Comparison of ENCODE assay signal across 8 mouse cellular contexts in the genomic region with DNA sequence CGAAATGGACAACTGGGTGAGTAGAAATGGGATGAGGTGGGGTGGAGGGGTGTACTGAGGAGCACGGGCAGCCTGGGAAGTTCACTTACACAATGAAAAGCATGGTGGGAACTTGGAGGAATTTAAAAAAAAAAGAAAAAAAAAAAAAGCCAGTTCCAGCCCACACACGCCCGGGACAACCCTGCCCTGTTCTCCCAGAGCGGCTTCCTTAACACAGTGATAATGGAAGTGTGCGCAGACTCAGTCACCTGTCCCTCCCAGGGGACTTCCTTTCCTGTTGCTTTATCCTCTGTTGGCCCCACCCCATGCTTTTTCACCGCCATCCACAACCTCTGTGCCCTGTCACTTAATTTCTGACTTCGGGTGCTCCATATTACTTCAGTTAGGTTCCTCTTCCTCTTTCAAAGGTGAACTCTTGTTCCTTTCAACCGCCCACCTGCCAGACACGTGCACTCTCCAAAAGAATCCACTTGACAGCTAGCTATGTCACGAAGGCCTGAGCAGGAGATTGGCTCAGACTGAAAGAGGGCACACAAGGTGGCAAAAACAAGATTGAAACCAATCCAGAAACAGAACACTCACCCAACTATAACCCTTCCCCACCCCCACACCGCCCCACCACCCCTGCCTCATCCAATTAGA. TPM values are rescaled to one million over a fixed set of nuclear protein-coding genes. Genes with fewer than 3 reads are reported as not detected.
DNase-seq lines count a peak whose midpoint lies in the region; ATAC-seq and TF ChIP-seq lines count a peak whose summit lies in the region.

No protein-coding gene starts in this region.

- no peaks in the 10 kb centered on the region for H3K4me1 ChIP-seq in liver, embryonic 11.5 days (replicated peaks; ENCODE audit: control insufficient read depth, insufficient read depth, low read length)
- no peaks in the 10 kb centered on the region for H3K4me1 ChIP-seq in liver, embryonic 12.5 days
- H3K4me1 ChIP-seq in embryonic facial prominence, embryonic 14.5 days (ENCODE audit: control insufficient read depth, insufficient read depth, low read length) = peaks cover 16% of the 10 kb centered on the region; the same call in 1 of the 2 replicates
- peaks cover 31% of the 10 kb centered on the region for H3K4me1 ChIP-seq in limb, embryonic 13.5 days
- H3K4me1 ChIP-seq in stomach, postnatal 0 days (replicated peaks; ENCODE audit: control insufficient read depth, insufficient read depth) = no peaks in the 10 kb centered on the region; the same call in 1 of the 2 replicates

- no peak overlapping the region for H3K27ac ChIP-seq in liver, embryonic 11.5 days (ENCODE audit: low read depth, low read length)
- no peak overlapping the region for H3K27ac ChIP-seq in liver, embryonic 12.5 days
- no peak overlapping the region for H3K27ac ChIP-seq in embryonic facial prominence, embryonic 14.5 days (replicated peaks; ENCODE audit: low read depth, low read length)
- no peak overlapping the region for H3K27ac ChIP-seq in limb, embryonic 13.5 days
- H3K27ac ChIP-seq in stomach, postnatal 0 days (replicated peaks) = no peak overlapping the region

- H3K27me3 ChIP-seq in liver, embryonic 11.5 days (replicated peaks; ENCODE audit: control insufficient read depth, insufficient read depth, low read length) = peaks cover 71% of the 10 kb centered on the region
- H3K27me3 ChIP-seq in liver, embryonic 12.5 days (replicated peaks) = peaks cover 93% of the 10 kb centered on the region
- peaks cover 78% of the 10 kb centered on the region for H3K27me3 ChIP-seq in embryonic facial prominence, embryonic 14.5 days (replicated peaks; ENCODE audit: control insufficient read depth, insufficient read depth, low read length)
- peaks cover 95% of the 10 kb centered on the region for H3K27me3 ChIP-seq in limb, embryonic 13.5 days
- peaks cover 11% of the 10 kb centered on the region; the same call in 1 of the 2 replicates for H3K27me3 ChIP-seq in stomach, postnatal 0 days (ENCODE audit: control insufficient read depth, insufficient read depth, low read length)

- H3K4me2 ChIP-seq in liver, embryonic 11.5 days = peak overlapping the region; percentile 71
- no peak overlapping the region for H3K4me2 ChIP-seq in liver, embryonic 12.5 days
- H3K4me2 ChIP-seq in embryonic facial prominence, embryonic 14.5 days (ENCODE audit: low read depth, low read length) = peak overlapping the region; percentile 86
- peak overlapping the region; percentile 87 for H3K4me2 ChIP-seq in limb, embryonic 13.5 days (replicated peaks)
- H3K4me2 ChIP-seq in stomach, postnatal 0 days (replicated peaks; ENCODE audit: low read depth) = peak overlapping the region; percentile 71; the same call in 1 of the 2 replicates

- H3K9ac ChIP-seq in liver, embryonic 11.5 days (ENCODE audit: low read depth, low read length) = no peak overlapping the region
- H3K9ac ChIP-seq in liver, embryonic 12.5 days = no peak overlapping the region
- H3K9ac ChIP-seq in embryonic facial prominence, embryonic 14.5 days (ENCODE audit: low read depth, low read length) = no peak overlapping the region
- H3K9ac ChIP-seq in limb, embryonic 13.5 days = no peak overlapping the region
- no peak overlapping the region for H3K9ac ChIP-seq in stomach, postnatal 0 days (ENCODE audit: low read length)

- 6% methylated on average over 12 of the region's 12 CpGs for WGBS in liver, embryonic 11.5 days
- 4% methylated on average over 12 of the region's 12 CpGs for WGBS in liver, embryonic 12.5 days (ENCODE audit: insufficient replicate concordance)
- WGBS in embryonic facial prominence, embryonic 14.5 days = 6% methylated on average over 12 of the region's 12 CpGs
- 4% methylated on average over 12 of the region's 12 CpGs for WGBS in limb, embryonic 13.5 days
- WGBS in stomach, postnatal 0 days = 12% methylated on average over 12 of the region's 12 CpGs

- no peaks in the 10 kb centered on the region for H3K36me3 ChIP-seq in liver, embryonic 11.5 days (ENCODE audit: control insufficient read depth, insufficient read depth, low read length)
- H3K36me3 ChIP-seq in liver, embryonic 12.5 days = no peaks in the 10 kb centered on the region
- no peaks in the 10 kb centered on the region for H3K36me3 ChIP-seq in embryonic facial prominence, embryonic 14.5 days (ENCODE audit: control insufficient read depth, insufficient read depth, low read length)
- H3K36me3 ChIP-seq in limb, embryonic 13.5 days = no peaks in the 10 kb centered on the region
- H3K36me3 ChIP-seq in stomach, postnatal 0 days (ENCODE audit: control insufficient read depth, insufficient read depth, low read length) = no peaks in the 10 kb centered on the region

- peak overlapping the region; percentile 8; the same call in 1 of the 2 replicates for H3K4me3 ChIP-seq in liver, embryonic 11.5 days (ENCODE audit: low read depth, low read length)
- no peak overlapping the region for H3K4me3 ChIP-seq in liver, embryonic 12.5 days
- H3K4me3 ChIP-seq in embryonic facial prominence, embryonic 14.5 days (ENCODE audit: low read depth, low read length) = peak overlapping the region; percentile 46
- peak overlapping the region; percentile 49 for H3K4me3 ChIP-seq in limb, embryonic 13.5 days
- peak overlapping the region; percentile 1; the same call in 1 of the 2 replicates for H3K4me3 ChIP-seq in stomach, postnatal 0 days (ENCODE audit: low read depth, low read length)

- ATAC-seq in liver, embryonic 11.5 days (replicated peaks; ENCODE audit: low FRiP score) = no peak
- no peak for ATAC-seq in liver, embryonic 12.5 days
- no peak for ATAC-seq in embryonic facial prominence, embryonic 14.5 days (ENCODE audit: low read depth)
- no peak for ATAC-seq in limb, embryonic 13.5 days (ENCODE audit: low FRiP score, low read depth)
- ATAC-seq in stomach, postnatal 0 days (ENCODE audit: low FRiP score, low TSS enrichment) = no peak

- DNase-seq in liver, embryonic 11.5 days (ENCODE audit: low spot score) = no peak
- peak; percentile 54 for DNase-seq in embryonic facial prominence, embryonic 14.5 days (ENCODE audit: low spot score)
- DNase-seq in stomach, postnatal 0 days (ENCODE audit: low spot score) = no peak
- DNase-seq in adrenal gland, adult 18-20 months (ENCODE audit: low spot score in 2 of 2) = no peak
- DNase-seq in adrenal gland, postnatal 10 days = no peak
- DNase-seq in gastrocnemius, postnatal 36 days = no peak

- TF ChIP-seq EP300 in stomach, postnatal 0 days (optimal IDR thresholded peaks at IDR 0.05) = no peak

- H3K9me3 ChIP-seq in liver, embryonic 11.5 days (ENCODE audit: control insufficient read depth, low read length) = no peaks in the 10 kb centered on the region
- H3K9me3 ChIP-seq in liver, embryonic 12.5 days (replicated peaks) = no peaks in the 10 kb centered on the region
- no peaks in the 10 kb centered on the region for H3K9me3 ChIP-seq in embryonic facial prominence, embryonic 14.5 days (ENCODE audit: control insufficient read depth, low read length)
- H3K9me3 ChIP-seq in limb, embryonic 13.5 days = no peaks in the 10 kb centered on the region
- H3K9me3 ChIP-seq in stomach, postnatal 0 days (ENCODE audit: control insufficient read depth, low read length) = no peaks in the 10 kb centered on the region

- intact Hi-C loops in gastrocnemius, postnatal 36 days (cut with DNase I) = no loop called here

- no peak for TF ChIP-seq CTCF in stomach, postnatal 0 days (IDR thresholded peaks at IDR 0.05; ENCODE audit: low read depth)

RNA-seq across cellular contexts. Expression of a gene that starts 17.4 kb away (rescaled TPM):
- polyA plus RNA-seq in liver, embryonic 11.5 days (2014; fragmentation: Nextera tagmentation; extraction: Ambion mirVana) = not detected in 2 replicates
- not detected in 2 replicates for polyA plus RNA-seq in liver, embryonic 12.5 days (2016; fragmentation: Nextera tagmentation; extraction: Ambion mirVana)
- polyA plus RNA-seq in embryonic facial prominence, embryonic 14.5 days (2014; fragmentation: Nextera tagmentation; extraction: Ambion mirVana) = 0.14 and 0.34 TPM in 2 replicates
- 0.05 and 0.29 TPM in 2 replicates for polyA plus RNA-seq in limb, embryonic 13.5 days (2015; fragmentation: Nextera tagmentation; extraction: Ambion mirVana)
- polyA plus RNA-seq in stomach, postnatal 0 days (2015; fragmentation: Nextera tagmentation; extraction: Ambion mirVana) = not detected in 2 replicates
- under 1 TPM; 0.10 to 0.20 TPM for total RNA-seq in adrenal gland, adult 18-20 months (2021)
- total RNA-seq in adrenal gland, postnatal 10 days (2021) = under 1 TPM in 1 of 2 experiments, not detected in 1; 0.09 TPM
- total RNA-seq in gastrocnemius, postnatal 36 days (2021) = not detected

RNA-seq across cellular contexts. Expression of a gene that starts 35.0 kb away (rescaled TPM):
- polyA plus RNA-seq in liver, embryonic 11.5 days (2014; fragmentation: Nextera tagmentation; extraction: Ambion mirVana) = 0.55 and 0.58 TPM in 2 replicates
- 0.36 and 0.38 TPM in 2 replicates for polyA plus RNA-seq in liver, embryonic 12.5 days (2016; fragmentation: Nextera tagmentation; extraction: Ambion mirVana)
- 0.33 and 0.46 TPM in 2 replicates for polyA plus RNA-seq in embryonic facial prominence, embryonic 14.5 days (2014; fragmentation: Nextera tagmentation; extraction: Ambion mirVana)
- polyA plus RNA-seq in limb, embryonic 13.5 days (2015; fragmentation: Nextera tagmentation; extraction: Ambion mirVana) = 0.34 and 0.41 TPM in 2 replicates
- polyA plus RNA-seq in stomach, postnatal 0 days (2015; fragmentation: Nextera tagmentation; extraction: Ambion mirVana) = 0.19 and 0.34 TPM in 2 replicates
- 1 to 10 TPM; 5.0 to 5.2 TPM for total RNA-seq in adrenal gland, adult 18-20 months (2021)
- total RNA-seq in adrenal gland, postnatal 10 days (2021) = 1 to 10 TPM; 4.3 to 6.9 TPM
- total RNA-seq in gastrocnemius, postnatal 36 days (2021) = 10 to 100 TPM; 15.3 to 17.6 TPM

RNA-seq across cellular contexts. Expression of a gene that starts 42.0 kb away (rescaled TPM):
- not detected in 2 replicates for polyA plus RNA-seq in liver, embryonic 11.5 days (2014; fragmentation: Nextera tagmentation; extraction: Ambion mirVana)
- not detected in 2 replicates for polyA plus RNA-seq in liver, embryonic 12.5 days (2016; fragmentation: Nextera tagmentation; extraction: Ambion mirVana)
- polyA plus RNA-seq in embryonic facial prominence, embryonic 14.5 days (2014; fragmentation: Nextera tagmentation; extraction: Ambion mirVana) = not detected in 2 replicates
- not detected in 2 replicates for polyA plus RNA-seq in limb, embryonic 13.5 days (2015; fragmentation: Nextera tagmentation; extraction: Ambion mirVana)
- polyA plus RNA-seq in stomach, postnatal 0 days (2015; fragmentation: Nextera tagmentation; extraction: Ambion mirVana) = 0.70 TPM in 1 of 2 replicates, not detected in the other
- not detected for total RNA-seq in adrenal gland, adult 18-20 months (2021)
- total RNA-seq in adrenal gland, postnatal 10 days (2021) = not detected
- not detected for total RNA-seq in gastrocnemius, postnatal 36 days (2021)

RNA-seq across cellular contexts. Expression of a gene that starts 44.6 kb away (rescaled TPM):
- polyA plus RNA-seq in liver, embryonic 11.5 days (2014; fragmentation: Nextera tagmentation; extraction: Ambion mirVana) = 488 and 497 TPM in 2 replicates
- polyA plus RNA-seq in liver, embryonic 12.5 days (2016; fragmentation: Nextera tagmentation; extraction: Ambion mirVana) = 381 and 395 TPM in 2 replicates
- 503 and 510 TPM in 2 replicates for polyA plus RNA-seq in embryonic facial prominence, embryonic 14.5 days (2014; fragmentation: Nextera tagmentation; extraction: Ambion mirVana)
- polyA plus RNA-seq in limb, embryonic 13.5 days (2015; fragmentation: Nextera tagmentation; extraction: Ambion mirVana) = 497 and 524 TPM in 2 replicates
- polyA plus RNA-seq in stomach, postnatal 0 days (2015; fragmentation: Nextera tagmentation; extraction: Ambion mirVana) = 584 and 594 TPM in 2 replicates
- total RNA-seq in adrenal gland, adult 18-20 months (2021) = 1,000 to 10,000 TPM in 1 of 2 experiments, 100 to 1,000 TPM in 1; 514 to 1,037 TPM
- 1,000 to 10,000 TPM; 1,057 to 1,125 TPM for total RNA-seq in adrenal gland, postnatal 10 days (2021)
- total RNA-seq in gastrocnemius, postnatal 36 days (2021) = 100 to 1,000 TPM; 906 to 972 TPM

RNA-seq across cellular contexts. Expression of a gene that starts 52.0 kb away (rescaled TPM):
- 19.7 and 22.4 TPM in 2 replicates for polyA plus RNA-seq in liver, embryonic 11.5 days (2014; fragmentation: Nextera tagmentation; extraction: Ambion mirVana)
- polyA plus RNA-seq in liver, embryonic 12.5 days (2016; fragmentation: Nextera tagmentation; extraction: Ambion mirVana) = 18.0 and 18.3 TPM in 2 replicates
- polyA plus RNA-seq in embryonic facial prominence, embryonic 14.5 days (2014; fragmentation: Nextera tagmentation; extraction: Ambion mirVana) = 23.6 and 23.7 TPM in 2 replicates
- 39.6 and 40.1 TPM in 2 replicates for polyA plus RNA-seq in limb, embryonic 13.5 days (2015; fragmentation: Nextera tagmentation; extraction: Ambion mirVana)
- 10.1 and 10.5 TPM in 2 replicates for polyA plus RNA-seq in stomach, postnatal 0 days (2015; fragmentation: Nextera tagmentation; extraction: Ambion mirVana)
- total RNA-seq in adrenal gland, adult 18-20 months (2021) = 10 to 100 TPM; 22.9 to 27.9 TPM
- 10 to 100 TPM; 28.7 to 36.0 TPM for total RNA-seq in adrenal gland, postnatal 10 days (2021)
- total RNA-seq in gastrocnemius, postnatal 36 days (2021) = 10 to 100 TPM; 93.2 to 95.3 TPM
